Mouse (Mus musculus) midbrain, postnatal 0 days (tissue): Measurements from ENCODE around the gene Ubr3. TPM values are rescaled to one million over a fixed set of nuclear protein-coding genes. Genes with fewer than 3 reads are reported as not detected.

Experiments used
- ATAC-seq: fragments of 200-750 bp; cut with Nextera tagmentation; 2 replicates; pipeline ENCODE4 v1.8.0; 2017; ENCODE audit warnings: moderate number of reproducible peaks, mild to moderate bottlenecking, moderate TSS enrichment, moderate library complexity; ENCODE audit not compliant: low FRiP score
- DNase-seq: peaks from one replicate; pipeline ENCODE4 v3.0.0-alpha.2; 2015; ENCODE audit warnings: low spot score
- H3K27ac ChIP-seq: fragments of 300-500 bp; sonication (generic); 2 replicates; pipeline ENCODE4 v1.5.1; 2014; ENCODE audit warnings: low read depth, mild to moderate bottlenecking, low read length, mixed read lengths
- H3K27me3 ChIP-seq: fragments of 300-500 bp; sonication (generic); 2 replicates; pipeline ENCODE4 v1.6.1; 2014; ENCODE audit warnings: low read length, control low read depth, mixed read lengths; ENCODE audit not compliant: insufficient read depth
- H3K36me3 ChIP-seq: fragments of 300-500 bp; sonication (generic); 2 replicates; pipeline ENCODE4 v1.6.1; 2014; ENCODE audit warnings: low read length, control low read depth, mixed read lengths; ENCODE audit not compliant: insufficient read depth
- H3K4me1 ChIP-seq: fragments of 300-500 bp; sonication (generic); 2 replicates; pipeline ENCODE4 v1.6.1; 2014; ENCODE audit warnings: mild to moderate bottlenecking, control low read depth, antibody characterized with exemption, low read length, mixed read lengths; ENCODE audit not compliant: insufficient read depth
- H3K4me2 ChIP-seq: fragments of 300-500 bp; sonication (generic); 2 replicates; pipeline ENCODE4 v1.6.1; 2014; ENCODE audit warnings: low read depth, mild to moderate bottlenecking, low read length, mixed read lengths; ENCODE audit not compliant: poor library complexity, severe bottlenecking
- H3K4me3 ChIP-seq: fragments of 300-500 bp; sonication (generic); 2 replicates; pipeline ENCODE4 v1.5.1; 2014; ENCODE audit warnings: low read depth, mild to moderate bottlenecking, low read length, moderate library complexity
- H3K9ac ChIP-seq: fragments of 300-500 bp; sonication (generic); replicated peaks from 2 replicates; pipeline ENCODE4 v1.6.1; 2014; ENCODE audit warnings: mild to moderate bottlenecking, low read length, moderate library complexity, mixed read lengths; ENCODE audit not compliant: poor library complexity, severe bottlenecking
- H3K9me3 ChIP-seq: fragments of 300-500 bp; sonication (generic); 2 replicates; pipeline ENCODE4 v1.6.1; 2016; ENCODE audit warnings: low read length, control low read depth
- CTCF ChIP-seq: IDR thresholded peaks from 2 replicates; pipeline ENCODE4 v1.5.1; 2016; ENCODE audit warnings: antibody characterized with exemption, mild to moderate bottlenecking
- WGBS: fragments of 180-500 bp; shearing (Covaris S2); extraction: QIAGEN DNeasy Blood & Tissue Kit; methylation state at CpG from one replicate; pipeline ENCODE4 v1.1.7; 2014; 5-methylcytosine and 5-hydroxymethylcytosine counted together
- polyA plus RNA-seq: library from polyadenylated mRNA; unstranded; fragments of >200 nt; fragmentation: Nextera tagmentation; extraction: Ambion mirVana; gene quantifications from 2 replicates; pipeline ENCODE4 v1.2.1, GENCODE M21; 2015
- total RNA-seq: library from RNA; depleted of rRNA; stranded (reverse); fragments of >200 nt; gene quantifications from 2 replicates; pipeline ENCODE4 v1.2.3, GENCODE M21; 2014

Gene Ubr3
- total and polyA plus RNA-seq, 2 experiments from 2014 or later, result 20.9 to 37.9 TPM

DNA sequence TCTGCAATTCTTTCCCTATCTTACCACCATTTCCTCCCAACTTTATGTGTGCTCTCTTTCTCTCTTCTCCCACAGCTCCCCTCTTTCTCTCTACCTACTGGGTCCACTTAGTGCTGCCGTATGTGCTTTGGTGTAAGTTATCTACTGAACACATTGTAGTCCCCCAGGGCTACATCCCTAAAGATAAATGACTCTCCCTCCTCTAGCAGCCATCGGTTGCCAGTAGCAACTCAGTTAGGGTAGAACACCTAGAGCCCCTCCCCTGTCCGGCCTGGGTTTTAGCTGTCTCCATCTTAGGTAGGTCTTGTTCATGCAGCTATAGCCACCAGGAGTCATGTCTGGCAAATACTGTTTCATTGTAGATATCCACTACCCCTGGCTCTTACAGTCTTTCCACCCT lies 27.9 kb downstream of the Ubr3 start:
- no peak for DNase-seq
- no peak overlapping the region for H3K4me2 ChIP-seq
- no peaks in the 10 kb centered on the region for H3K4me1 ChIP-seq
- no peak overlapping the region for H3K27ac ChIP-seq
- no peak overlapping the region for H3K9ac ChIP-seq
- peaks cover 22% of the 10 kb centered on the region; the same call in 1 of the 2 replicates for H3K36me3 ChIP-seq
- no peaks in the 10 kb centered on the region for H3K9me3 ChIP-seq
- WGBS, result 87% methylated on average over 3 of the region's 3 CpGs
- no peak for TF ChIP-seq CTCF
- no peak for ATAC-seq
- H3K27me3 ChIP-seq, result no peaks in the 10 kb centered on the region
- H3K4me3 ChIP-seq, result no peak overlapping the region

DNA sequence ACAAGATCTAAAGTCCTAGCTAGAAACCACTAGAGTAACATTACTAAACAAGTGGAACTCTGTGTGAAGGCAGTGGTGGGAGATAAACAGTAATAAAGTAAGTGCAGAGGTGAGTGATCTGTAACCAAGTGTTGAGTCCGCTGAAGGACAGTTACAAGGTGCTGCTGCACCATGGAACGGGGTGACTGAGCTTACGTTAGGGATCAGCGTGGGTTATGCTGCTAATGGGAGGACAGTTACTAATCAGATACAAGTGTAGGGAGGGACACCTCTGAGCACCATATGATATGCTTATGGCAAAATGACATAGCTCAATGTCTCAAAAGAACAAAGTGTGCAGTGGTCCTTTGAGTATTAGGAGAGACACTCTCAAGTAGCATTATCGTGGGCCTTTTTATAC lies 39.3 kb downstream of the Ubr3 start:
- H3K4me2 ChIP-seq, result no peak overlapping the region
- ATAC-seq (no peak), DNase-seq (no peak)
- H3K27me3 ChIP-seq, result no peaks in the 10 kb centered on the region
- H3K4me3 ChIP-seq, result no peak overlapping the region
- no peak overlapping the region for H3K27ac ChIP-seq
- H3K9ac ChIP-seq, result no peak overlapping the region
- H3K36me3 ChIP-seq, result peaks cover 9% of the 10 kb centered on the region
- H3K9me3 ChIP-seq, result no peaks in the 10 kb centered on the region
- WGBS, result 96% methylated on average over 5 of the region's 5 CpGs
- TF ChIP-seq CTCF, result no peak
- H3K4me1 ChIP-seq, result no peaks in the 10 kb centered on the region

DNA sequence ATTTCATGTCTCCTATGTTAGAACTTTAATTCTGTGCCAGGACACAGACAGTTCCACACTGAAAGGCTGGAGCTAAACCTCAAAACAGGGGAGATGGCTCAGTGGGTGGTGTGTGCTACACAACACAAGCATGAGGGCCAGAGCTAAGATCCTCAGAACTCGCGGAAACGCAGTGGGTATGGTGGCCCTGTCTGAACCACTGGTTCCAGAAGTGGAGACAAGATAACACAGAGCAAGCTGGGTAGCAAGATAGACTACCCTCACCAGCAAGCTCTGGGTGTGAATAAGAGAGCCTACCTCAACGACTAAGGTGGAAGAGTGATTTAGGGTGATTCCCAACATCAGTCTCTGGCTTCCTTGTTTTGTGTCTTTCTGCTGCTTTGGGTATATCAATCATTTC lies 42.2 kb downstream of the Ubr3 start:
- H3K9me3 ChIP-seq, result no peaks in the 10 kb centered on the region
- no peaks in the 10 kb centered on the region for H3K27me3 ChIP-seq
- no peak overlapping the region for H3K4me2 ChIP-seq
- peaks cover 9% of the 10 kb centered on the region for H3K36me3 ChIP-seq
- no peak for TF ChIP-seq CTCF
- no peak for ATAC-seq
- no peaks in the 10 kb centered on the region for H3K4me1 ChIP-seq
- no peak overlapping the region for H3K4me3 ChIP-seq
- H3K9ac ChIP-seq, result no peak overlapping the region
- WGBS, result 92% methylated on average over 4 of the region's 4 CpGs
- DNase-seq, result no peak
- H3K27ac ChIP-seq, result no peak overlapping the region

DNA sequence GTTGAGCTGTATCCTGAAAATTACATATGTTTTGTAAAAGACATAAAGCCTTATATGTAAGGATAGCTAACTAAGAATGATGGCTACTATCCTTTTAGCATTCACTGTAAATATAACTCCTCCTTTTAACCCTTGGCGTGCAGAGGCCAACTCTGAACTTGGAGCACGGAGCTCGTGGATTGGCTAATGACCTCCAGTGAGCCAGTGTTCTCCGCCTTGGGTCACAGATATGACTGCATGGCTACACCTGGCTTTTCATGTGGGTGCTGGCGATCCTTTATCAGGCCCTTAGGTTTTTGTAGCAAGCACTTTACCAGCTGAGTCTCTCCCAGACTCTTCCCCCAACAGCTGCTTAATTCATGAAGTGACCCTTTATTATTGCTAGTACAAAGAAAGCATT lies 42.6 kb downstream of the Ubr3 start:
- H3K9me3 ChIP-seq, result no peaks in the 10 kb centered on the region
- H3K9ac ChIP-seq, result no peak overlapping the region
- TF ChIP-seq CTCF, result no peak
- no peak overlapping the region for H3K4me3 ChIP-seq
- H3K27ac ChIP-seq, result no peak overlapping the region
- DNase-seq (no peak), ATAC-seq (no peak)
- 93% methylated on average over 5 of the region's 5 CpGs for WGBS
- H3K4me1 ChIP-seq, result no peaks in the 10 kb centered on the region
- H3K27me3 ChIP-seq, result no peaks in the 10 kb centered on the region
- peaks cover 9% of the 10 kb centered on the region for H3K36me3 ChIP-seq
- no peak overlapping the region for H3K4me2 ChIP-seq

DNA sequence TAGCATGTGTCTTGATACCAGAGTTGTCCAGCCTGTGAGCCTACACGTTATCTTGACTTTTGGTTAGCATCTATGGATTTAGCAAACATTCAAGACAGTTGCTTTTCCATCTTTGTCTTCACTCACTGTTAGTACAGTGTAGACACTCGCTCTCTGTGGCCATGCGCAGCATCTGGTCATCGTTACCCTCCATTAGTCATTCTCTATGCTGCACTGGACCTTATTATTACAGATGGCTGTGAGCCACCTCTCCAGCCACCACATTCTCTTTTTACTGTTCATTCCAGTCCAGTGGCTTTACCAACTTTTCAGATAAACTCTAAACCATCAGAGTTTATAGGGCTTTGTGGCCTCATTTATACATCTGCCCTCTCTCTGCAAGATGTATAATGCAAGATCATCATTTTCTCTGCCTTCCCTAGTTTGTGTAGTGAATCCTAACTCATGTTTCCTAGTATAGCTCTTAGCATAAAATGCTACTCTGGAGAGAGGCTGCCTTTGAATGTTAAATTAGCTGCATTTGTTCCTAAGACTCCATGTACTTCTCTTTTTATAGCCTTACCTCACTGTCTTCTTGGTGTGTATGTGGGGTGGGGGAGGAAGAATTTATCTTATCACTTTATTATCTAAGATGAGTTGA lies 44.5 kb downstream of the Ubr3 start:
- TF ChIP-seq CTCF, result no peak
- Histone ChIP-seq H3K9me3 (no peaks in the 10 kb centered on the region), H3K27ac (no peak overlapping the region), H3K9ac (no peak overlapping the region), H3K4me2 (no peak overlapping the region), H3K27me3 (no peaks in the 10 kb centered on the region), H3K36me3 (peaks cover 4% of the 10 kb centered on the region), H3K4me3 (no peak overlapping the region), H3K4me1 (no peaks in the 10 kb centered on the region)
- no peak for DNase-seq
- no peak for ATAC-seq
- 89% methylated on average over 4 of the region's 4 CpGs for WGBS

DNA sequence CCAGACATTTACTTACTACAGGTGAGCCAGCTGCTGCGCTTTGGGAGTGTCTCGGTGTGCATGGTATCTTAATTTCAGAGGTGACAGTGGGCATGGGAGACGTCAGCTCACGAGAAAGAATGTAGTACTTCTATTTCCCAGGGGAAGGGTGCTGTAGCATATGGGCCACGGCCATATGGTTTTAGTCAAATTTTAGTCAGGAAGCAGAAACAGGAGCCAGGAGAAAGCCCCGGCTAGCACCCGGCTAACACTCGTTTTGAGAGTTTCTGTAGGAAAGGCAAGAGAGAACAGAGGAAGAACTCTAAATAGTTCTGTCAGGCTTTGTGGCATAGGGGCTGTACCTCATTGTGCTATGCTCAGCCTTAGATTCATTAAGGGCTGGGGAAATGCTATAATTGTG lies 55.8 kb downstream of the Ubr3 start:
- no peak for TF ChIP-seq CTCF
- H3K4me3 ChIP-seq, result no peak overlapping the region
- ATAC-seq (no peak), DNase-seq (no peak)
- no peak overlapping the region for H3K9ac ChIP-seq
- peaks cover 14% of the 10 kb centered on the region for H3K36me3 ChIP-seq
- no peaks in the 10 kb centered on the region for H3K9me3 ChIP-seq
- no peaks in the 10 kb centered on the region for H3K27me3 ChIP-seq
- no peaks in the 10 kb centered on the region for H3K4me1 ChIP-seq
- H3K27ac ChIP-seq, result no peak overlapping the region
- H3K4me2 ChIP-seq, result no peak overlapping the region
- 88% methylated on average over 8 of the region's 8 CpGs for WGBS
